Mouse (Mus musculus): ENCODE results near the gene Atxn7l1.

The Atxn7l1 gene

GRCm38 (mm10) chr12:33273147-33273546 lies 125.7 kb downstream of the Atxn7l1 start:
- DNase-seq (ENCODE audit: low spot score in 2 of 2): no peak

GRCm38 (mm10) chr12:33273668-33274067 lies 126.2 kb downstream of the Atxn7l1 start:
- no peak for DNase-seq (ENCODE audit: low spot score in 2 of 2)

- DNase-seq (ENCODE audit: low spot score in 2 of 2): peak in 1 of 2 experiments; percentile 14
Observed at GRCm38 (mm10) chr12:33276028-33276427, 128.5 kb downstream of the Atxn7l1 start.

- no peak for DNase-seq (ENCODE audit: low spot score in 2 of 2)
Observed at GRCm38 (mm10) chr12:33277427-33277826, 129.9 kb downstream of the Atxn7l1 start.

- no peak for DNase-seq (ENCODE audit: low spot score in 2 of 2)
Observed at GRCm38 (mm10) chr12:33279159-33279558, 131.7 kb downstream of the Atxn7l1 start.

- peak in 1 of 2 experiments; percentile 68 for DNase-seq (ENCODE audit: low spot score in 2 of 2)
Observed at GRCm38 (mm10) chr12:33280805-33281204, 133.3 kb downstream of the Atxn7l1 start.

GRCm38 (mm10) chr12:33284344-33284936 lies 136.9 kb downstream of the Atxn7l1 start:
- no peak for DNase-seq (ENCODE audit: low spot score in 2 of 2)

GRCm38 (mm10) chr12:33285354-33285753 lies 137.9 kb downstream of the Atxn7l1 start:
- DNase-seq (ENCODE audit: low spot score in 2 of 2): no peak

- DNase-seq (ENCODE audit: low spot score in 2 of 2): peak in 1 of 2 experiments; percentile 32
Observed at GRCm38 (mm10) chr12:33285933-33286649, 138.6 kb downstream of the Atxn7l1 start.

- DNase-seq (ENCODE audit: low spot score in 2 of 2): no peak
Observed at GRCm38 (mm10) chr12:33287686-33288085, 140.2 kb downstream of the Atxn7l1 start.

GRCm38 (mm10) chr12:33288746-33289145 lies 141.3 kb downstream of the Atxn7l1 start:
- DNase-seq (ENCODE audit: low spot score in 2 of 2): no peak

- no peak for DNase-seq (ENCODE audit: low spot score in 2 of 2)
Observed at GRCm38 (mm10) chr12:33302070-33302469, 154.6 kb downstream of the Atxn7l1 start.

- no peak for DNase-seq (ENCODE audit: low spot score in 2 of 2)
Observed at GRCm38 (mm10) chr12:33302523-33303383, 155.3 kb downstream of the Atxn7l1 start.

- DNase-seq (ENCODE audit: low spot score in 2 of 2): no peak
Observed at GRCm38 (mm10) chr12:33303384-33303770, 155.9 kb downstream of the Atxn7l1 start.

- no peak for DNase-seq (ENCODE audit: low spot score in 2 of 2)
Observed at GRCm38 (mm10) chr12:33305106-33305505, 157.6 kb downstream of the Atxn7l1 start.

GRCm38 (mm10) chr12:33306476-33306875 lies 159.0 kb downstream of the Atxn7l1 start:
- no peak for DNase-seq (ENCODE audit: low spot score in 2 of 2)

GRCm38 (mm10) chr12:33308668-33309067 lies 161.2 kb downstream of the Atxn7l1 start:
- DNase-seq (ENCODE audit: low spot score in 2 of 2): no peak

- peak; percentile 45 to 75 for DNase-seq (ENCODE audit: low spot score in 2 of 2)
Observed at GRCm38 (mm10) chr12:33313828-33314671, 166.6 kb downstream of the Atxn7l1 start.

- DNase-seq (ENCODE audit: low spot score in 2 of 2): no peak
Observed at GRCm38 (mm10) chr12:33314924-33315643, 167.6 kb downstream of the Atxn7l1 start.

GRCm38 (mm10) chr12:33315804-33316203 lies 168.3 kb downstream of the Atxn7l1 start:
- no peak for DNase-seq (ENCODE audit: low spot score in 2 of 2)

Measured in cerebellum, postnatal 4 days (tissue).